Mouse (Mus musculus) lung, postnatal 0 days (tissue): ENCODE data around the gene Olfr1450.
"Not testable (repeated sequence)": the region's sequence is repeated elsewhere in the genome, so short reads cannot be mapped to it uniquely, and the experiment has no call there.

ENCODE experiments used
- CTCF ChIP-seq: IDR thresholded peaks from 2 replicates; pipeline ENCODE4 v1.5.1; 2016; ENCODE audit warnings: antibody characterized with exemption, mild to moderate bottlenecking
- EP300 ChIP-seq: IDR thresholded peaks from 2 replicates; pipeline ENCODE4 v1.6.1; 2016; ENCODE audit warnings: antibody characterized with exemption, mild to moderate bottlenecking, control low read depth

DNA sequence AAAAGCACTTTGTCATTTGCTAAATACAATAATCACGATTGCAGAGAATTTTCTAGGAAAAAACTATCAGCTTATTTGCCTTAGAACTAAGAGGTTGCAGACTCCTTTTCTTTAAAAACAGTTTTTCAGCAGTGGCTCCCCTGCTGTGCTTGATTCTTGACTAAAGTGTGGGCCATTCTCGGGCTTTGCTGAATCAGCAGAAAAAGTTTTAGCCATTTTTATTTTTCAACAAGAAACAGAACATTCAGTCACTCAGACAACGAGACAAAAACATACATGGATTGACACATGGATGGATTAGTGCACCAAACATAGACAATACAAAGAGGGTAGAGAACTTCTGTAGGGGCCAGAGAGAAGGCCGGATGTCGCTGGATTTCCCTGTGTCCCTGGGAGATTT is 20.0 kb downstream of the Olfr1450 start:
- not testable (repeated sequence) for TF ChIP-seq CTCF, EP300
